Mouse (Mus musculus) heart, postnatal 4 days (tissue): Measurements from ENCODE around the gene Gm21885. TPM values are rescaled to one million over a fixed set of nuclear protein-coding genes. Genes with fewer than 3 reads are reported as not detected.
A peak's percentile ranks its signal among the peaks of the same experiment; 100 is the strongest.

ENCODE experiments used
- DNase-seq: peaks from one replicate; pipeline ENCODE4 v3.0.0; 2021
- total RNA-seq, 2 experiments: library from RNA; stranded (reverse); gene quantifications; 2 replicates each; pipeline ENCODE4 v1.2.3; 2021

Gm21885 gene
- total RNA-seq, 2 experiments from 2014 or later = not detected

DNA sequence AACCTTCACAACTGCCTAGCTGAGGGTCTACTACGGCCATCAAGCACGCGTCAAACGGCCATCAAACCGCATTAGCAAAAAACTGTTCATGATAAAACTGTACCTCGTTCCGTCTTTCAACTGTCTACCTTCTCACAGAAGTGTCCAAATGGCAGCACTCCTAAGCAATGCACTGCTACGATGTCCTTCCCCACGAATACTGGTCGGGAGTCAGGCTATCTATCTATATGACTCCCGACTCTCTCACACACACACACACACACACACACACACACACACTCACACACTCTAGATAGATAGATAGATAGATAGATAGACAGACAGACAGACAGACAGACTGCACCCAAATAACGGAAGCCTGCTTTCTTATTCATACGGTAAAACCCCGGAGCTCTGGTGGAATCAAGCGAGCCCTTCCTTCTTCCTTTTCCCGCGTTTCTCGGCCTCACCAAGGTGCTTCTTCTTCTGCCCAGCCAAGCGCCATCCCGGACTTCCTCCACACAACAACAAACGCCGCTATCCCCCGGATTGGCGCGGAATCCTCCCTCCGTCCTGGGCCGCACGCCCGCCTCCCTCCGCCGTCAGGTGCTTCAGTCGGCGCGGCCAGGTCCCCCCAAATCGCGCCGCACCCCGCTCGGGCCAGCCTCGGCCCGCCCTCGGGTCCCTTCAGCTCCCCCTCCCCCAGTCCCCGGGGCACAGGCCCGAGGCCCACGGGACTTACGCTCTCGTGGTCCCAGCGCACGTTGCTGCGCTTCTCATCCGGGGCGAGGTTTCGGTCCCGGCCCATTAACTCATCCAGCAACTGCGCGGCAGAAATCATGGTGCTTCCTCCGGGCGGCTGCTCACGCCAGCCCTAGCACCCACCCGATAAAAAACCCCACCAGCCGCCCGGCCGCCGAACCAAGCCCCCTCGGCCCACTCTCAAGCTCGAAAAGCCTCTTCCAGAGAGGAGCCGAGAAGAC, 39.6 kb downstream of the Gm21885 start:
- DNase-seq = peak; percentile 63

DNA sequence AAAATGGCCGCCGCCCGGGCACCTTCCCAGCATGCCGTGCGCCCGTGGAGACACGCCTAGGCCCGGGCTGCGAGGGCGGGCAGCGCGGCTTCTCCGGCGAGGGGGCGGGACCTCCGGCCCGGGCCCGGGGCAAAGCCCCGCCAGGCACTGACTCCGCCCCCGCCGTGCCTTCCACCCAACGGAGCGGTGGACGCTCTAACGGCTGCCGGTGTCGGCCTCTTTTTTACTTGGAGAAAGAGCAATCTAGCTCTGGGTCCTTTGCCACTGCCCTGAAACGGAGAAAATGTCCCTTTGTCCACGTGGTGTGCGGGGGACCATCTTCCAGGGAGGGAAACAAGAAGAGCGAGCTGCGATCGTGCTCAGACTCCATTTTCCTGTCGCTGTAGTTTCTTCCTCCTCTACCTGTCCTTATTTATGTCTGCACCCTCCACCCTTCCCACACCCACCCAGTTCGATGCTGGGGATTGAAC, 40.3 kb downstream of the Gm21885 start, which contains the start of gene Luc7l3:
TSS of gene Luc7l3 (minus strand) at position 58 of the 470 bp plus-strand sequence.
- peak; percentile 96 for DNase-seq

DNA sequence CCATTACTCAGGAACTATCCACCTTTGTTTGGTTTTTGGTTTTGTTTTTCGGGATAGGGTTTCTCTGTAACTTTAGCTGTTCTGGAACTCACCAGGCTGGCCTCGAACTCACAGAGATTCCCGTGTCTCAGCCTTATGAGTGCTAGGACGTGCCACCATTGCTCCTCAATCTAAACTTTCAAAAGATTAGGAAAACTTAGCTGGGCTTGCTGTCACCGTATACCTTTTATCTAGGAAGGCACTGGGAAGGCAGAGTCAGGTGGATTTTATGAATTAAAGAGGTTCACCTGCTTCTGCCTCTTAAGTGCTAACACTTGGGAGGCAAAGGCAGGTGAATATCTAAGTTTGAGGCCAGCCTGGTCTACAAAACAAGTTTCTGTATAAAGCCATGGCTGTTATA, 41.0 kb downstream of the Gm21885 start:
- no peak for DNase-seq

DNA sequence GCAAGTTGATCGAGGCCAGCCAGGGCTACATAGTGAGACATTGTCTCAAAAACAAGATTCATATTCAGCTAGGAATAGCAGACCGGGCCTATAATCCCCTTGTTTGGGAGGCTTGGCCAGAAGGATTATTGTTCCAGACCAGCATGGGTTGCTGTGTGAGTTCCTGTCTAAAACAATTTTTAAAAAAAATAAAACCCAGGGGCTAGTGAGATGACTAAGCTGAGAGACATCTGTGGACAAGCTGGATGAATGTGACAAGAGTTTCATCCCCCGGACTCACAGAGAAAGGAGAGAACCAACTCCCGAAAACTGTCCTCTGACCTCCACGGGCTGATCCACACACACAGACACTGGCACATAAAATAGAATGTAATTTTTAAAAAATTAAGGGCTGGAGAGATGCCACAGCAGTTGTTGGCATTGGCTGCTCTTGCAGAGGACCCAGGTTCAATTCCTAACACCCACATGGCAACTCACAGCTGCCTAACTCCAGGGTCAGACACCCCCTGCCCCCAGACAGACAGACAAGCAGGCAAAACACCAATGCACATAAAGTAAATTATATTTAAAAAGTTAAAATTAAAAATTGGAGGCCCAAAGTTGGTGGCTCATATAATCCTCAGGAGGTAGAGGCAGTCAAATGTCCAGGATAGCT, 41.7 kb downstream of the Gm21885 start:
- no peak for DNase-seq

DNA sequence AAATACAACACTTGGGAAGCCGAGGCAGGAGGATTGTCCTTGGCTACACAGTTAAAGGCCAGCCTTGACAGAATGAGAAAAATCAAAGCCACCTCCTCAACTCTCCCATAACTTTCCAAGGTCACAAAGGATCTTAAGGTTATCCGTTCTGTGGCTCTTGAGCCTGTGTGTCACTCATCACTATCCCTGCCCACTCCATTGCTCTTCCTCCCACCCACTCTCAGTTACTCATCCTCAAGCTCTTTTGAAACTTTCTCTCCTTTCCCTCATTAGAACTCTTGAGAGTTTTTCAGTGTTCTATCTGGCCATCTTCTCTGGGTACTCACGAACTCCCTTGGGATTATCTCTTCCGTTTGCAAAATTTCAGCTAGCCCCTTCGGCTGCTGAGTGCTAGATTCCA, 42.9 kb downstream of the Gm21885 start:
- no peak for DNase-seq

DNA sequence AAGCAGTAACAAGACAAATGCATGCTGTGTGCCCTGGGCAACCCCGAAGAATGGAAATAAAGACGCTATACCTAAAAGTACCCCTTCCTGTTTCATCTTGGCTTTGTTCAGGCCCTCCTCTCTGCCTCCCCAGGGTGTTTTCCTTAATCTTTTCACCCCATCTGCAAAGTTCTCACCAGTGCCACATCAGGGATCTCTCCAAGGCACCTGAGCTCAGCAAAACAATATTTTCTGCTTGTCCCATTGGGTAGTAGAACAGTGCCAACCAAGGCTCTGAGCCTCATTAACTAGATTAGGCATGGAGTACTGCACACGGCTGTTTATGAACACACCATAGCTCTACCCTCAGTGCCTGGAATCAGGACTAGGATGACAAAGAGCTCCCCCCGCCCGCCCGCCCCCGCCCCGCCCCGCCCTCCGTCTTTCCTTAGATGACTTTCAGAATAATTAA, 45.3 kb downstream of the Gm21885 start:
- no peak for DNase-seq

DNA sequence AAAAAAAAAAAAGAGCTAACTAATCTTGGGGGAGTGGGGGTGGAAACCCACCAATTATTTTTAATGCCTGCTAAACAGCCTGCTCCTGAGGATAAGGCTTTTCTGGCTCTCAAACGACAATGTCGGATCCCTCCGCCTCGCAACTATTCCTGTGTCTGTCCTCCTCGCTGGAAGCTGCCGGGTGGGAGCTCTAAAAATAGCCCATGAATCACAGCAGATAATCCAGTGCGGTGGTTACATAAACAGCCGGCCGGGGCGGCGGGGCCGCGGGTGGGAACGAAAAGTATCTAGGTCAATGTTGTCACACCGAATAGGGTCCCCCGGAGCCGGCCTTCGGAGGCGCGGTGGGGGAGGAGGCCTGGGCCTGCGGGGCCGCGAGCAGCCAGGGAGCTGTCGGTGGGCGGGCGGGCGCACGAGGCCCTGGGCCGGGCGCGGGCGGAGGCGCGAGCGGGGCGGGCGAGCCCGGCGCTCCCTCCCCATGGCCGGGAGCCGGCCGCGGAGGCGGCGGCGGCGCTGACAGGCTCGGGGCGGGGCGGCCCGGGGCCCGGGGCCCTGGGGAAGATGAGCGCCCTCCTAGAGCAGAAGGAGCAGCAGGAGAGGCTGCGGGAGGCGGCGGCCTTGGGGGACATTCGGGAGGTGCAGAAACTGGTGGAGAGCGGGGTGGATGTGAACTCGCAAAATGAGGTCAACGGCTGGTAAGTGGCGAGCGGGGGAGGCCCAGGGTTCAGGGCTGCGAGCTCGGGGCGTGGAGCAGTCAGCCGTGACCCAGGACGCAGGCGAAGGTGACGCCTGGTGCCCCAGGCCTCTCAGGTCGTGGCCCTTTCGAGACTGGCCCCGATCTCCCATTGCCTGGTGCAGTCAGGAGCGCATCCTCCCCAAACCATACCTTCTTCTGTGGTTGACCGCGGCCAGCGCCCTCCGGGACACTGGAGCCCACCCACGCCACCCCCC, 46.3 kb downstream of the Gm21885 start, which contains the start of gene Ankrd40:
TSS of gene Ankrd40 (plus strand) at position 309 of the 951 bp plus-strand sequence.
- peak; percentile 97 for DNase-seq

DNA sequence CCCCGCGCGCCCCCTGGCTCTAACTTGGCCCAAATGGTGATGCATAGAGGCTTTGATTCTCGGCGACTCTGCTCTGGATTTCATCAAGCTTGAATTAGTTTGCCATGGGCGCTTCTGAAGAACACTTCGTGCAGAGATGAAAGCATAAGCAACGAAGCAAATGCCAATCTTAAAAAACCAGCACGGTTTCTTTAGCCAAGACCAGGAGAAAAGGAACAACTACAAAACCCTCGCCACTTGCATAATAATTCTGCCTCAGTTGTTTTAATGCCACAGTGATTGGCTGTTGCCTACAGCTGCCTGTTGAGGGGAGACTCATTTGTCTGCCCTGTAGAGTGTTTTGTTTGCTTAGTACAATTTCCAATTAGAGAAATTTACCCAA, 47.0 kb downstream of the Gm21885 start:
- no peak for DNase-seq

DNA sequence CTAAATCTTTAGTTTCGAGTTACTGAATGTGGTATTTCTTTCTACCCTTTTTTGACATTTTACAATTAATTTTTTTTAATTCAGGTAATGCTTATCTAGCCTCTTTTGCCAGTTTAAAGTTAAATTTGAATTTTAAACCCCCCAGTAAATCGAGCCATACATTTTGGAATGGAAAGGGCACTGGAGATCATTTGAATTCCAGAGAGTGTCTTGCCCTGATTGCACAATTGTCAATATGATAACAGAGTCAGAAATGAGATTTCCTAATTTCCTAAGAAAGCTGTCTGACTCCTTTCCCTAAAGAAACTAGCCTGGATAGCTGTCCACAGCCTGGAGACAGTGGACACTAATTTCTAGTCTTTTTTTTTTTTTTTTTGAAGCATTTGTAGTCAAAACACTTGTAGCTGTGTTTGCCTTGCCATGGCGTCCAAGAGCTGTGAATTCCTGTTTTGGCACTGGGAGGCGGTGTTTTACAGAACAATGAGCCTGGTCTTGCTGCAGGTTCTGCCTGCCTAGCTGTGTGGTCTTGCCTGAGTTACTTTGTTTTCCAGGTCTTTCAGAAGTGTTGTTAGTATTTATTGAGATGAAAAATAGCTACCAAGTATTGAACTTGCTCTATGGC, 47.7 kb downstream of the Gm21885 start:
- DNase-seq = peak; percentile 67

DNA sequence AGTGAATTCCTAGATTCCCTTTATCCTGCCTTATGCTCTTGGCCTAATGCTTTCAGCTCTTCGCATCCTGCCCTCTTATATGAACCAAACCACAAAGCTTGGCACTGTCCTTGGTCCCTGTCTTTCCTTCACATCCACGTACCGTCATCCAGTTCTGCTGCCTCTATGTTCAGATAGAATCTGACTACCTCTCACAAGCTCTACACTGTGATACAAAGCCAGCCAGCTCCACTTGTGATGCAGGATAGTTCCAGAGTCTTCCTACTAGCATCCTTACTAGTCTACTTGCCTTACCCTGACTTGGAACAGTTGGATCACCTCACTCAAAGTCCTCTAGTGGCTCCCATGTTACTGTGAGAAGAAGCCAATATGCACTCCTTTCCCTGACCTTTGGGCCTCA, 48.5 kb downstream of the Gm21885 start:
- no peak for DNase-seq

DNA sequence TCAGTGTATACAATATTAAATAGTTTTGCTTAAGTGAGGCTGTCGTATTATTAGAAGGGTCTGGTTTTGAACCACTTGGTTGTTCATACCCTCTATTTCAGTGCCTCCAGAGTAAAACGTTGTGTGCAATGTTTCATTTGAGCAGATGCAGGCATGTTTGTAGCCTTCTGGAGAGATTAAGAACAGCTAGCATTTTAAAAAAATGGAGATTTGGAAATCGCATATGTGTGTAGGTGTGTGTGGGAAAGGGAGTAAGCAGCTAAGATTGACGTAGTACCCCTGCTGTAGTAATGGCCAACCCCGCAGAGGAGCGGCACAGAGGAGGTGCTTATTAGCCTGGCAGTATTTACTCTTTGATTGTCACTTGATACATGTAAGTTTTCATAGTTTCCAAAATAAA, 51.1 kb downstream of the Gm21885 start:
- DNase-seq = no peak

DNA sequence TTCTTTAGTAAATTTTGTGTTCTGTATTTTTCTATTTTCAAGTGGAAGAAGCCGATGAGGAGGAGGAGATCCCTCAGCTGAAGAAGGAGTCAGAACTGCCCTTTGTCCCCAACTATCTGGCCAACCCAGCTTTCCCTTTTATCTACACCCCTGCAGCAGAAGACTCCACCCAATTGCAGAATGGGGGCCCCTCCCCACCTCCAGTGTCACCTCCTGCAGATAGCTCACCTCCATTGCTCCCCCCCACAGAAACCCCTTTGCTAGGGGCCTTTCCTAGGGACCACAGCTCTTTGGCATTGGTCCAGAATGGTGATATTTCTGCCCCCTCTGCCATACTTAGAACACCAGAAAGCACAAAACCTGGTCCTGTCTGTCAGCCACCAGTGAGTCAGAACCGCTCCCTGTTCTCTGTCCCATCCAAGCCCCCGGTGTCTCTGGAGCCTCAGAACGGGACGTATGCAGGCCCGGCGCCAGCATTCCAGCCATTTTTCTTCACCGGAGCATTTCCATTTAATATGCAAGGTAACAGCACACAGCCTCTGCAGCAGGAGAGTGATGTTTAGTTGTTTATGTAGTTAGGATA, 52.8 kb downstream of the Gm21885 start:
- no peak for DNase-seq

Other genes with a start within 250 kb of the Gm21885 start
- 10 to 100 TPM; 62.2 to 69.9 TPM for gene Tob1, start 70.4 kb upstream of the Gm21885 start, total RNA-seq
- 1 to 10 TPM; 2.0 TPM for gene Wfikkn2, start 35.9 kb upstream of the Gm21885 start, total RNA-seq
- 10 to 100 TPM; 47.8 to 50.4 TPM for gene Luc7l3, start 40.1 kb downstream of the Gm21885 start, total RNA-seq
- 100 to 1,000 TPM; 178 to 183 TPM for gene Ankrd40, start 46.1 kb downstream of the Gm21885 start, total RNA-seq
- 1 to 10 TPM; 1.6 to 1.8 TPM for gene Abcc3, start 111.1 kb downstream of the Gm21885 start, total RNA-seq
- gene Cacna1g, start 192.3 kb downstream of the Gm21885 start, total RNA-seq = 10 to 100 TPM; 48.7 to 52.8 TPM
- gene Spata20, start 204.3 kb downstream of the Gm21885 start, total RNA-seq = 1 to 10 TPM in 1 of 2 experiments, under 1 TPM in 1; 0.61 to 1.5 TPM
- gene Epn3, start 218.1 kb downstream of the Gm21885 start, total RNA-seq = 10 to 100 TPM; 31.3 to 34.3 TPM
- gene Mycbpap, start 239.9 kb downstream of the Gm21885 start, total RNA-seq = 1 to 10 TPM; 5.9 to 6.3 TPM